Mouse (Mus musculus) testis, adult 2 months (tissue): ENCODE data around the gene Gm28230. TPM values are rescaled to one million over a fixed set of nuclear protein-coding genes. Genes with fewer than 3 reads are reported as not detected.

Experiments
- H3K27ac ChIP-seq: fragments of 200-500 bp; 2 replicates; pipeline ENCODE4 v1.5.1; 2012; ENCODE audit warnings: low read depth, low read length; ENCODE audit not compliant: control insufficient read depth, insufficient read depth
- H3K27me3 ChIP-seq: fragments of 200-500 bp; 2 replicates; pipeline ENCODE4 v1.6.1; 2012; ENCODE audit warnings: mild to moderate bottlenecking, low read length, moderate library complexity; ENCODE audit not compliant: control insufficient read depth, insufficient read depth
- H3K36me3 ChIP-seq: fragments of 200-500 bp; 2 replicates; pipeline ENCODE4 v1.6.1; 2012; ENCODE audit warnings: mild to moderate bottlenecking, low read length; ENCODE audit not compliant: control insufficient read depth, insufficient read depth
- H3K4me1 ChIP-seq: fragments of 200-500 bp; 2 replicates; pipeline ENCODE4 v1.6.1; 2012; ENCODE audit warnings: low read length; ENCODE audit not compliant: control insufficient read depth, insufficient read depth
- H3K4me3 ChIP-seq: fragments of 200-500 bp; 2 replicates; pipeline ENCODE4 v1.5.1; 2012; ENCODE audit warnings: low read depth, mild to moderate bottlenecking, low read length, moderate library complexity, mixed read lengths; ENCODE audit not compliant: control insufficient read depth
- CTCF ChIP-seq: fragments of 200-500 bp; IDR thresholded peaks from 2 replicates; pipeline ENCODE4 v1.5.1; 2012; ENCODE audit warnings: low read depth, mild to moderate bottlenecking, inconsistent platforms, low read length, moderate library complexity; ENCODE audit not compliant: control insufficient read depth, insufficient read depth, insufficient replicate concordance
- POLR2A ChIP-seq: fragments of 200-500 bp; IDR thresholded peaks from 2 replicates; pipeline ENCODE4 v1.6.1; 2012; ENCODE audit warnings: low read depth, mild to moderate bottlenecking, inconsistent platforms, low read length, moderate library complexity; ENCODE audit not compliant: control insufficient read depth
- polyA plus RNA-seq: library from polyadenylated mRNA; depleted of rRNA; stranded (reverse); fragments of >200 nt; gene quantifications from 2 replicates; pipeline ENCODE4 v1.2.3, GENCODE M21; 2012; rRNA removed

The Gm28230 gene
- 0.46 and 1.2 TPM in 2 replicates for polyA plus RNA-seq

GRCm38 (mm10) chr2:74726551-74726950 lies at the start of gene Gm28230:
Gene Gm28230 (plus strand): TSS chr2:74726728.
- Histone ChIP-seq H3K4me3 (no peak within 1 kb of the TSS), H3K27me3 (no peaks in the 10 kb centered on the region), H3K27ac (no peak within 1 kb of the TSS), H3K36me3 (no peaks in the 10 kb centered on the region), H3K4me1 (peaks cover 9% of the 10 kb centered on the region)
- no peak for TF ChIP-seq POLR2A
- TF ChIP-seq CTCF = no peak

GRCm38 (mm10) chr2:74677106-74677505 lies 49.4 kb upstream of the Gm28230 start:
- TF ChIP-seq CTCF (no peak), POLR2A (no peak)
- H3K27ac ChIP-seq = no peak overlapping the region
- H3K4me1 ChIP-seq = peaks cover 17% of the 10 kb centered on the region
- H3K27me3 ChIP-seq = peaks cover 13% of the 10 kb centered on the region
- no peaks in the 10 kb centered on the region for H3K36me3 ChIP-seq
- no peak overlapping the region for H3K4me3 ChIP-seq

DNA sequence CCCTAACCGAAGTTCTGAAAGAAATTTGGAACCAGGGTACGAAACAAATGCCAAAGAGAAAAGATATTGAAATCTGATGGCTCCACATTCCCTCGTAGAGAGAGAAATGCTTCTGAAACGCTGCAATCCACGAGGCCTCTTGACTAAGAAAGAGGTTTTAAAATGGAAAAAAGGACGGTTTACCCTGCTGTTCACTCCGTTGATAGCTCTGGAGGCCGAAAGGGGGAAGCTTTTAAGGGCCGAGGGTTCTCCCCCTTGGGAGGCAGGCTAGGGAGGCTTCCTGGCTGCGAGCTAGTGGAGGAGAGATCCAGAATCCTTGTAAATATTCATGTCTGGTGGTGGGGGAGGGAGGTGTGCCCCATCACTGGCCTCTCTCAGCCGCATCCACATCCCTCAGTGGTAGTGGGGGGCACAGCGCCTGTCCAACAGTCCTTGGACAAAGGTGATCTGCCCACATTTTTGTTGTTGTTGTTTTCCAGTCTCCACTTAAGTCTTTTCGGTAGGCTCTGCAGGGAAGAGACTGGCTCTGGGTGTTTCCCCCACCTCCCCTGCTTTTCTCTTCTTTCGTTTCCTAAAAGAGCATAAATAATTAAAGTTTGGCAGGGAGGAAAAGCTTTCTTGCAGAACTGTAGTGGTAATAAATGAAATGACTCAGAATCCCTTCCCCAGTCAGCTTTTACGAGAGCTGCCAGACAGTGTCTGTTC lies 47.5 kb upstream of the Gm28230 start, which contains the start of gene Hoxd11:
Gene Hoxd11 (plus strand): TSS at position 667 of the 705 bp plus-strand sequence.
- Histone ChIP-seq H3K4me3 (no peak within 1 kb of the TSS), H3K27me3 (peaks cover 14% of the 10 kb centered on the region)

DNA sequence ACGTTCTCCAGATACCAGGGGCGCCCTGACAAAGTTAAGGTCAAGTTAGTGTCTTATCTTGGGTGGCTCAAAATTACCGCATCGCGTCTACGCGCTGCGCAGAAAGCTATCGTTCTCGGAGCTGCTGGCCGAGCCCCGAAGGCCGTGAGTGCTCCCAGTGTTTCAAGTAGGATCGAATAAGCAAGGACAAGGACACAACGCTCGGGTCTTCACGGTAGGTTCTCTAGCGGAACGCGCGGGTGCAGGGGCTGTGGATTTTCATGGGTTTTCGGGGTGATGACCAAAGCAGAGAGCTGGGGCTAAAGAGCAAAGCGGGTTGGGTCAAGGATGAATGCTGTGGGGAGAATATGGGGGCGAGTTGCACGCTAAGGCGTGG lies 46.9 kb upstream of the Gm28230 start:
- Histone ChIP-seq H3K4me3 (no peak overlapping the region), H3K27ac (no peak overlapping the region), H3K27me3 (peaks cover 14% of the 10 kb centered on the region)

More for the DNA sequence above, 47.5 kb upstream of the Gm28230 start, which contains the start of gene Hoxd11:
- Histone ChIP-seq H3K27ac (no peak within 1 kb of the TSS), H3K36me3 (no peaks in the 10 kb centered on the region), H3K4me1 (peaks cover 18% of the 10 kb centered on the region)
- TF ChIP-seq POLR2A (no peak), CTCF (no peak)

GRCm38 (mm10) chr2:74679980-74680379 lies 46.5 kb upstream of the Gm28230 start:
- TF ChIP-seq POLR2A (no peak), CTCF (no peak)
- Histone ChIP-seq H3K4me3 (no peak overlapping the region), H3K27ac (no peak overlapping the region), H3K36me3 (no peaks in the 10 kb centered on the region), H3K4me1 (peaks cover 18% of the 10 kb centered on the region), H3K27me3 (peaks cover 14% of the 10 kb centered on the region)

More for the DNA sequence above, 46.9 kb upstream of the Gm28230 start:
- H3K4me1 ChIP-seq = peaks cover 18% of the 10 kb centered on the region
- H3K36me3 ChIP-seq = no peaks in the 10 kb centered on the region
- no peak for TF ChIP-seq CTCF
- TF ChIP-seq POLR2A = no peak

GRCm38 (mm10) chr2:74680561-74681398 lies 45.7 kb upstream of the Gm28230 start:
- peaks cover 13% of the 10 kb centered on the region for H3K27me3 ChIP-seq
- TF ChIP-seq CTCF (no peak), POLR2A (no peak)
- peaks cover 13% of the 10 kb centered on the region for H3K4me1 ChIP-seq
- no peaks in the 10 kb centered on the region for H3K36me3 ChIP-seq
- no peak overlapping the region for H3K27ac ChIP-seq
- H3K4me3 ChIP-seq = no peak overlapping the region
